Mouse (Mus musculus): ENCODE measurements at regions not wholly inside any gene's neighbourhood (a gene's known extent, or its start where the extent isn't known, plus 50 kb on each side); places are given as distances from the start of the nearest gene placed in this dataset.
A peak's percentile ranks its signal among the peaks of the same experiment; 100 is the strongest.

GRCm38 (mm10) chrX:13014051-13014450, 57.2 kb upstream of the Usp9x start:
- no peak for ATAC-seq

GRCm38 (mm10) chrX:13013086-13013485, 58.2 kb upstream of the Usp9x start:
- no peak for ATAC-seq

- no peak for ATAC-seq
These were observed 80.5 kb upstream of the Usp9x start for GRCm38 (mm10) chrX:12990777-12991176.

- ATAC-seq = peak; percentile 94
These were observed 93.6 kb upstream of the Usp9x start for GRCm38 (mm10) chrX:12977676-12978075.

- ATAC-seq = peak; percentile 74
These were observed 102.1 kb upstream of the Usp9x start for GRCm38 (mm10) chrX:12968979-12969746.

- ATAC-seq = no peak
These were observed 111.6 kb upstream of the Usp9x start for GRCm38 (mm10) chrX:12959467-12960314.

GRCm38 (mm10) chrX:12958873-12959272, 112.4 kb upstream of the Usp9x start:
- ATAC-seq = no peak

GRCm38 (mm10) chrX:12950928-12951660, 120.2 kb upstream of the Usp9x start:
- no peak for ATAC-seq

GRCm38 (mm10) chrX:12942451-12942850, 128.8 kb upstream of the Usp9x start:
- no peak for ATAC-seq

- ATAC-seq = peak; percentile 88
These were observed 134.7 kb upstream of the Usp9x start for GRCm38 (mm10) chrX:12936406-12937172.

GRCm38 (mm10) chrX:12933294-12933807, 137.9 kb upstream of the Usp9x start:
- no peak for ATAC-seq

GRCm38 (mm10) chrX:12930242-12930641, 141.1 kb upstream of the Usp9x start:
- ATAC-seq = no peak

GRCm38 (mm10) chrX:12927797-12928589, 143.3 kb upstream of the Usp9x start:
- ATAC-seq = no peak

- no peak for ATAC-seq
These were observed 146.3 kb upstream of the Usp9x start for GRCm38 (mm10) chrX:12924705-12925644.

GRCm38 (mm10) chrX:12919576-12919975, 151.7 kb upstream of the Usp9x start:
- no peak for ATAC-seq

- no peak for ATAC-seq
These were observed 154.2 kb upstream of the Usp9x start for GRCm38 (mm10) chrX:12917105-12917504.

- no peak for ATAC-seq
These were observed 154.6 kb upstream of the Usp9x start for GRCm38 (mm10) chrX:12916684-12917083.

- no peak for ATAC-seq
These were observed 138.4 kb upstream of the Med14 start for GRCm38 (mm10) chrX:12900256-12900655.

- no peak for ATAC-seq
These were observed 129.6 kb upstream of the Med14 start for GRCm38 (mm10) chrX:12891468-12891867.

GRCm38 (mm10) chrX:12889482-12889808, 127.6 kb upstream of the Med14 start:
- ATAC-seq = no peak
